Mouse (Mus musculus): ENCODE results near the gene Bbs9. TPM values are rescaled to one million over a fixed set of nuclear protein-coding genes. Genes with fewer than 3 reads are reported as not detected.

The Bbs9 gene
- polyA plus RNA-seq, 1 experiment from 2014 or later = 15.0 TPM

GRCm38 (mm10) chr9:22494203-22494807 lies 18.8 kb downstream of the Bbs9 start:
- no peaks in the 10 kb centered on the region for H3K27me3 ChIP-seq (ENCODE audit: control insufficient read depth, insufficient read depth, low read length)
- H3K9ac ChIP-seq (replicated peaks; ENCODE audit: low read length) = no peak overlapping the region
- H3K27ac ChIP-seq (replicated peaks; ENCODE audit: low read depth, low read length) = no peak overlapping the region
- H3K36me3 ChIP-seq (replicated peaks; ENCODE audit: control insufficient read depth, insufficient read depth, low read depth, low read length) = no peaks in the 10 kb centered on the region
- no peak for ATAC-seq (replicated peaks; ENCODE audit: insufficient number of reproducible peaks, low FRiP score, low TSS enrichment, low read depth)
- H3K9me3 ChIP-seq (replicated peaks; ENCODE audit: control insufficient read depth, low read length) = no peaks in the 10 kb centered on the region
- H3K4me3 ChIP-seq (ENCODE audit: low read depth, low read length) = no peak overlapping the region
- no peak for DNase-seq (ENCODE audit: low spot score)
- no peak overlapping the region for H3K4me2 ChIP-seq (ENCODE audit: low read depth, low read length)
- WGBS = 87% methylated on average over 9 of the region's 9 CpGs
- H3K4me1 ChIP-seq (ENCODE audit: control insufficient read depth, insufficient read depth, low read length) = no peaks in the 10 kb centered on the region

- no peaks in the 10 kb centered on the region for H3K9me3 ChIP-seq (replicated peaks; ENCODE audit: control insufficient read depth, low read length)
- ATAC-seq (replicated peaks; ENCODE audit: insufficient number of reproducible peaks, low FRiP score, low TSS enrichment, low read depth) (no peak), DNase-seq (ENCODE audit: low spot score) (no peak)
- H3K27me3 ChIP-seq (ENCODE audit: control insufficient read depth, insufficient read depth, low read length) = no peaks in the 10 kb centered on the region
- no peak overlapping the region for H3K4me2 ChIP-seq (ENCODE audit: low read depth, low read length)
- H3K36me3 ChIP-seq (replicated peaks; ENCODE audit: control insufficient read depth, insufficient read depth, low read depth, low read length) = no peaks in the 10 kb centered on the region
- H3K9ac ChIP-seq (replicated peaks; ENCODE audit: low read length) = no peak overlapping the region
- 90% methylated on average over 2 of the region's 2 CpGs for WGBS
- H3K4me3 ChIP-seq (ENCODE audit: low read depth, low read length) = no peak overlapping the region
- no peaks in the 10 kb centered on the region for H3K4me1 ChIP-seq (ENCODE audit: control insufficient read depth, insufficient read depth, low read length)
- no peak overlapping the region for H3K27ac ChIP-seq (replicated peaks; ENCODE audit: low read depth, low read length)
Observed at GRCm38 (mm10) chr9:22495133-22495532, 19.6 kb downstream of the Bbs9 start.

GRCm38 (mm10) chr9:22497021-22497767 lies 21.7 kb downstream of the Bbs9 start:
- H3K36me3 ChIP-seq (replicated peaks; ENCODE audit: control insufficient read depth, insufficient read depth, low read depth, low read length) = no peaks in the 10 kb centered on the region
- H3K9ac ChIP-seq (replicated peaks; ENCODE audit: low read length) = no peak overlapping the region
- ATAC-seq (replicated peaks; ENCODE audit: insufficient number of reproducible peaks, low FRiP score, low TSS enrichment, low read depth) (no peak), DNase-seq (ENCODE audit: low spot score) (no peak)
- no peak overlapping the region for H3K27ac ChIP-seq (replicated peaks; ENCODE audit: low read depth, low read length)
- no peak overlapping the region for H3K4me3 ChIP-seq (ENCODE audit: low read depth, low read length)
- WGBS = 82% methylated on average over 6 of the region's 6 CpGs
- no peaks in the 10 kb centered on the region for H3K27me3 ChIP-seq (ENCODE audit: control insufficient read depth, insufficient read depth, low read length)
- no peak overlapping the region for H3K4me2 ChIP-seq (ENCODE audit: low read depth, low read length)
- H3K9me3 ChIP-seq (replicated peaks; ENCODE audit: control insufficient read depth, low read length) = no peaks in the 10 kb centered on the region
- no peaks in the 10 kb centered on the region for H3K4me1 ChIP-seq (ENCODE audit: control insufficient read depth, insufficient read depth, low read length)

GRCm38 (mm10) chr9:22502972-22503371 lies 27.5 kb downstream of the Bbs9 start:
- Histone ChIP-seq H3K27me3 (ENCODE audit: control insufficient read depth, insufficient read depth, low read length) (no peaks in the 10 kb centered on the region), H3K36me3 (replicated peaks; ENCODE audit: control insufficient read depth, insufficient read depth, low read depth, low read length) (no peaks in the 10 kb centered on the region), H3K4me2 (ENCODE audit: low read depth, low read length) (no peak overlapping the region), H3K9ac (replicated peaks; ENCODE audit: low read length) (no peak overlapping the region), H3K4me3 (ENCODE audit: low read depth, low read length) (no peak overlapping the region), H3K27ac (replicated peaks; ENCODE audit: low read depth, low read length) (no peak overlapping the region), H3K4me1 (ENCODE audit: control insufficient read depth, insufficient read depth, low read length) (no peaks in the 10 kb centered on the region), H3K9me3 (replicated peaks; ENCODE audit: control insufficient read depth, low read length) (no peaks in the 10 kb centered on the region)
- no peak for DNase-seq (ENCODE audit: low spot score)
- WGBS = 89% methylated on average over 2 of the region's 2 CpGs
- ATAC-seq (replicated peaks; ENCODE audit: insufficient number of reproducible peaks, low FRiP score, low TSS enrichment, low read depth) = no peak

DNA sequence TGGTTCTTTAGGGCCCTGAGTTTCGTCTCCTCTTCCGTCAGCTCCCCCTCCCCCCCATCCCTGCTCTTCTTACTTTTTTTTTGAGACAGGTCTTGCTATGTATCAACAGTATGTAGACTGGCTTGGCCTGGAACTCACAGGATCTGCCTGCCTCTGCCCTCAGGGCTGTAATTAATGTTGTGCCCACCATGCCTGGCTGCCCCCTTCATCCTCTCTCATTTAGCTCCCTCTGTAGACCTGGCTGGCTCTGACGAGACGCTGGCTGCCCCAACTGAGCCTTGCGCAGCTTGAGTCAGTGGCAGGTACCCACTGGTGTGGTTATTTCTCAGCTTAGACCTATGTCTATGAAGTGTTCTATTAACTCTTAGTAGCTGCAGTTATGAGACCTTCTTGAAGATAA lies 28.1 kb downstream of the Bbs9 start:
- no peak overlapping the region for H3K27ac ChIP-seq (replicated peaks; ENCODE audit: low read depth, low read length)

DNA sequence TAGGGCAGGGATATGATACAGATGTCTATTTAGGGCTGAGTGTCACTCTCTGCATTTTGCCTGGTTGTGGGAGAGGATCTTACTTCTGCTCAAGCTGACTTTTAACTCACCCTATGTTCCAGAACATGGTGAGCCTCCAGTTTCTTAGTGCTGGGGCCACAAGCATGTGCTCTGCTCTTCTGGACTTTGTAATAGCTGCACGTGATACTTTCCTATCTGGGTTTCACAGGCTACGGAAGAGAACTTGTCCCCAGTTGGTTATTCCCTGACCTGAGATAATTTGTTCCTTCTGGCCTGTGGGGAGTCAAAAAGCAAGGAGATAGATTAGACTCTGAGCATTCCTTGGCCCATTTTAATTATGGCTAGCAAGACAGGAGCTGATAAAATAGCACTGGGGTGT lies 30.1 kb downstream of the Bbs9 start:
- Histone ChIP-seq H3K27ac (replicated peaks; ENCODE audit: low read depth, low read length) (no peak overlapping the region), H3K27me3 (ENCODE audit: control insufficient read depth, insufficient read depth, low read length) (no peaks in the 10 kb centered on the region), H3K9ac (replicated peaks; ENCODE audit: low read length) (no peak overlapping the region), H3K4me2 (ENCODE audit: low read depth, low read length) (no peak overlapping the region), H3K36me3 (replicated peaks; ENCODE audit: control insufficient read depth, insufficient read depth, low read depth, low read length) (no peaks in the 10 kb centered on the region), H3K4me1 (ENCODE audit: control insufficient read depth, insufficient read depth, low read length) (no peaks in the 10 kb centered on the region), H3K9me3 (replicated peaks; ENCODE audit: control insufficient read depth, low read length) (no peaks in the 10 kb centered on the region), H3K4me3 (ENCODE audit: low read depth, low read length) (no peak overlapping the region)
- 46% methylated on average over 2 of the region's 2 CpGs for WGBS
- ATAC-seq (replicated peaks; ENCODE audit: insufficient number of reproducible peaks, low FRiP score, low TSS enrichment, low read depth) (no peak), DNase-seq (ENCODE audit: low spot score) (no peak)

More for the DNA sequence above, 28.1 kb downstream of the Bbs9 start:
- no peak for ATAC-seq (replicated peaks; ENCODE audit: insufficient number of reproducible peaks, low FRiP score, low TSS enrichment, low read depth)
- no peaks in the 10 kb centered on the region for H3K4me1 ChIP-seq (ENCODE audit: control insufficient read depth, insufficient read depth, low read length)
- no peaks in the 10 kb centered on the region for H3K9me3 ChIP-seq (replicated peaks; ENCODE audit: control insufficient read depth, low read length)
- no peak for DNase-seq (ENCODE audit: low spot score)
- no peaks in the 10 kb centered on the region for H3K27me3 ChIP-seq (ENCODE audit: control insufficient read depth, insufficient read depth, low read length)
- 72% methylated on average over 5 of the region's 5 CpGs for WGBS
- no peak overlapping the region for H3K9ac ChIP-seq (replicated peaks; ENCODE audit: low read length)
- H3K4me3 ChIP-seq (ENCODE audit: low read depth, low read length) = no peak overlapping the region
- H3K36me3 ChIP-seq (replicated peaks; ENCODE audit: control insufficient read depth, insufficient read depth, low read depth, low read length) = no peaks in the 10 kb centered on the region
- H3K4me2 ChIP-seq (ENCODE audit: low read depth, low read length) = no peak overlapping the region

DNA sequence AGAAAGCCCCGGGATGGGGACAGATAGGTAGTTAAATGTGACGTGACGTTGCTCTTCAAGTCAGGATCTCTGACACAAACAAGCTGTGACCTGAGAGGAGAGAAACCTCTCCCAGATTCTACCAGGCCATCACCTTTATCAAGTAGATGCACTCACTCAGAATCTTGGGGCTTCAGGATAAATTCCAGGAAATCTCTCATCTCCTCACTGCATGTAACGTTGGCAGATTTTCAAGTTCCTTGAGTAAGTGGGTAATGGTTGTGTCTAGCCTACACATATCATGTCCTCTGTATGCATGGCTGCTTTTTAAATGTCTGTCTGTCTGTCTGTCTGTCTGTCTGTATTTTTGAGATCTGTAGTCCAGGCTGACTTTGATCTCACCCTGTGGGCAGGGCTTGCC lies 39.6 kb downstream of the Bbs9 start:
- no peaks in the 10 kb centered on the region for H3K4me1 ChIP-seq (ENCODE audit: control insufficient read depth, insufficient read depth, low read length)
- no peak for ATAC-seq (replicated peaks; ENCODE audit: insufficient number of reproducible peaks, low FRiP score, low TSS enrichment, low read depth)
- H3K36me3 ChIP-seq (replicated peaks; ENCODE audit: control insufficient read depth, insufficient read depth, low read depth, low read length) = no peaks in the 10 kb centered on the region
- no peak overlapping the region for H3K4me3 ChIP-seq (ENCODE audit: low read depth, low read length)
- H3K27me3 ChIP-seq (ENCODE audit: control insufficient read depth, insufficient read depth, low read length) = no peaks in the 10 kb centered on the region
- no peak overlapping the region for H3K27ac ChIP-seq (replicated peaks; ENCODE audit: low read depth, low read length)
- 87% methylated on average over 4 of the region's 4 CpGs for WGBS
- no peak for DNase-seq (ENCODE audit: low spot score)
- H3K9me3 ChIP-seq (replicated peaks; ENCODE audit: control insufficient read depth, low read length) = no peaks in the 10 kb centered on the region
- H3K9ac ChIP-seq (replicated peaks; ENCODE audit: low read length) = no peak overlapping the region
- H3K4me2 ChIP-seq (ENCODE audit: low read depth, low read length) = no peak overlapping the region

DNA sequence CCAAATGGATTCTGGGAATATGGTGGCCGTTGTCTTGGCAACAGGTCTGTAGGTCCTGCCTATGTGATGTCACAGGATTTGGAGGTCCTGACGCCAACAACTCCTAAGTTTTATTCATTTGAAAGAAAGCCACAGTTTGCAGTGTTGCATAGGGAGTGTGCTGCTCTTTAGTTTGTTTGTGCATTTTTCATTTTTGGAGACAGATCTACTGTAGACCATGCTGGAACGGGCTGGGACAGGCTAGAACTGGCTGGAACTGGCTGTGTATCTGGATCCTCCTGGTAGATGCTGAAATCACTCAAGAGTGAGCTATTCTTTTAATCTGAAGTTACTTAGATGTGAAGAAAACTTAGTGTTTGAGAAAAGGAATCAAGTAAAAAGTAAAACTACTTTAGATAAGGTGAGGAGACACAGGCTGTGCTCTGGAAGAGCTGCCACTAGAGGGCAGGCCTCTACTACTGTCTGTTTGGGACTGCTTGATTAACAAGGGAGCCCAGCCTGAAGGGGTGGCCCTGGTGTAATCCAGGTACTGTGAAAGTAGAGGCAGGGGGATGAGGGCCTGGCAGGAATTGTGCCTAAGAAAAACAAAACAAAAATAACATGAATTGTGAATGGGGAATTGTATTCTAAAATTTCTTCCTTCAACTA lies 43.0 kb downstream of the Bbs9 start:
- WGBS = 88% methylated on average over 3 of the region's 3 CpGs

More for the DNA sequence above, 43.0 kb downstream of the Bbs9 start:
- no peaks in the 10 kb centered on the region for H3K27me3 ChIP-seq (ENCODE audit: control insufficient read depth, insufficient read depth, low read length)
- ATAC-seq (replicated peaks; ENCODE audit: insufficient number of reproducible peaks, low FRiP score, low TSS enrichment, low read depth) (no peak), DNase-seq (ENCODE audit: low spot score) (peak; percentile 79)
- H3K36me3 ChIP-seq (replicated peaks; ENCODE audit: control insufficient read depth, insufficient read depth, low read depth, low read length) = no peaks in the 10 kb centered on the region
- H3K4me1 ChIP-seq (ENCODE audit: control insufficient read depth, insufficient read depth, low read length) = no peaks in the 10 kb centered on the region
- H3K4me3 ChIP-seq (ENCODE audit: low read depth, low read length) = no peak overlapping the region
- H3K9ac ChIP-seq (replicated peaks; ENCODE audit: low read length) = no peak overlapping the region
- no peaks in the 10 kb centered on the region for H3K9me3 ChIP-seq (replicated peaks; ENCODE audit: control insufficient read depth, low read length)
- no peak overlapping the region for H3K27ac ChIP-seq (replicated peaks; ENCODE audit: low read depth, low read length)
- H3K4me2 ChIP-seq (ENCODE audit: low read depth, low read length) = no peak overlapping the region
